Mouse (Mus musculus) testis, postnatal 10 days (tissue): ENCODE data around the gene Cadm4.
A peak's percentile ranks its signal among the peaks of the same experiment; 100 is the strongest.

ENCODE experiments used
- DNase-seq: peaks from one replicate; pipeline ENCODE4 v3.0.0; 2021; ENCODE audit warnings: low spot score

Cadm4 gene

GRCm38 (mm10) chr7:24531211-24531971 is 49.6 kb downstream of the Cadm4 start:
- DNase-seq: peak; percentile 84

- no peak for DNase-seq
Measured at GRCm38 (mm10) chr7:24533031-24533571, 51.3 kb downstream of the Cadm4 start.

- peak; percentile 40 for DNase-seq
Measured at GRCm38 (mm10) chr7:24533806-24534205, 52.0 kb downstream of the Cadm4 start.

- no peak for DNase-seq
Measured at GRCm38 (mm10) chr7:24534301-24534700, 52.5 kb downstream of the Cadm4 start.

- no peak for DNase-seq
Measured at GRCm38 (mm10) chr7:24537081-24537480, 55.3 kb downstream of the Cadm4 start.

- DNase-seq: no peak
Measured at GRCm38 (mm10) chr7:24537591-24537990, 55.8 kb downstream of the Cadm4 start.

- no peak for DNase-seq
Measured at GRCm38 (mm10) chr7:24538154-24538553, 56.3 kb downstream of the Cadm4 start.

GRCm38 (mm10) chr7:24538701-24539100 is 56.9 kb downstream of the Cadm4 start:
- DNase-seq: no peak

- DNase-seq: no peak
Measured at GRCm38 (mm10) chr7:24539686-24540085, 57.9 kb downstream of the Cadm4 start.

GRCm38 (mm10) chr7:24544506-24544905 is 62.7 kb downstream of the Cadm4 start:
- DNase-seq: no peak

- peak; percentile 51 for DNase-seq
Measured at GRCm38 (mm10) chr7:24546068-24546614, 64.3 kb downstream of the Cadm4 start, which contains the start of the genes Pinlyp and Xrcc1. Pinlyp (minus strand) TSS chr7:24546118. Xrcc1 (plus strand) TSS chr7:24546289.

- peak; percentile 99 for DNase-seq
Measured at GRCm38 (mm10) chr7:24546634-24547389, 65.0 kb downstream of the Cadm4 start.

GRCm38 (mm10) chr7:24547534-24548036 is 65.8 kb downstream of the Cadm4 start:
- DNase-seq: no peak

GRCm38 (mm10) chr7:24551985-24552759 is 70.3 kb downstream of the Cadm4 start:
- DNase-seq: no peak
